Mouse (Mus musculus): ENCODE data around the gene Itga8.

DNA sequence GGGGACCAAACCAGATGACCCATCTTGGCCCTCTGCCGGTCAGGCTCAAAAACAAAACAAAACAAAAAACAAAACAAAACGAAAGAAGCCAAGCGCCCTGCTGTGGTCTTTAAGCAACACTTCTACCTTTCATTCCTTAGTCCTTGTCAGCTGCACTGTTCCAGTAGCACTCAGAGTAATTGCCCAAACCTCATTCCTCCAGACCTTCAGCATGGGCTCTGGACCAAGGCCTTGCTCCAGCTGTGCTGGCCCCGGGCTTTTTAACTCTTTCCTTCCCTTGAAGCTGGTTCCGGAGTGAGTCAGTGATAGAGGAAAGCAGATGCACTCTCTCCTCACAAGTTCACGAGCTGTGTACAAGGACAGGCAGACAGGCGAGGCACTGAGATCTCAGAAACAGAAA lies 14.6 kb upstream of the Itga8 start:
- no peak for TF ChIP-seq KAT2A (IDR thresholded peaks at IDR 0.05; ENCODE audit: insufficient replicate concordance, low read length)
- TF ChIP-seq MAX (IDR thresholded peaks at IDR 0.05; ENCODE audit: low read length) = no peak
- TF ChIP-seq POLR2A (IDR thresholded peaks at IDR 0.05; ENCODE audit: low read depth, low read length) = no peak
- TF ChIP-seq E2F4 (IDR thresholded peaks at IDR 0.05; ENCODE audit: insufficient replicate concordance, low read depth, low read length) = no peak
- no peak for TF ChIP-seq ZMIZ1 (IDR thresholded peaks at IDR 0.05; ENCODE audit: low read depth, low read length)
- TF ChIP-seq CHD1 (IDR thresholded peaks at IDR 0.05; ENCODE audit: low read depth, low read length) = no peak
- no peak for TF ChIP-seq CTCF (conservative IDR thresholded peaks at IDR 0.05 in 1 of 2, IDR thresholded peaks at IDR 0.05 in 1 of 2; ENCODE audit: low read depth in 2 of 2, low read length in 2 of 2)

Data from CH12.LX (cell line).